Mouse (Mus musculus) adrenal gland, postnatal 36 days (tissue): Measurements from ENCODE around the gene Gm20696. TPM values are rescaled to one million over a fixed set of nuclear protein-coding genes. Genes with fewer than 3 reads are reported as not detected.

ENCODE experiments used
- microRNA-seq: library from miRNA; unstranded; fragments of <30 nt; microRNA quantifications from one replicate; pipeline ENCODE4 v1.2.0, GENCODE M21; 2021
- total RNA-seq, 2 experiments: library from RNA; stranded (reverse); gene quantifications; 2 replicates each; pipeline ENCODE4 v1.2.3; 2021

Gene Gm20696
- total RNA-seq, 2 experiments from 2014 or later: 3.4 to 4.7 TPM

Small RNA genes within 50 kb of the gene (microRNA-seq; reads per million reads assigned to microRNA genes)
- gene Gm22328: not detected

Other genes with a start within 250 kb of the Gm20696 start
- gene Foxp1, start 144.1 kb downstream of the Gm20696 start, total RNA-seq: 10 to 100 TPM; 39.0 to 40.6 TPM
- 10 to 100 TPM; 28.1 to 30.6 TPM for gene Eif4e3, start within 50 bp of the Gm20696 start, total RNA-seq
- 1 to 10 TPM; 2.3 to 3.6 TPM for gene Gpr27, start 25.9 kb upstream of the Gm20696 start, total RNA-seq
- not detected for gene Prok2, start 59.6 kb upstream of the Gm20696 start, total RNA-seq